Mouse (Mus musculus): Measurements from ENCODE around the gene Cysltr2. TPM values are rescaled to one million over a fixed set of nuclear protein-coding genes. Genes with fewer than 3 reads are reported as not detected.

The Cysltr2 gene
- polyA plus RNA-seq (2014; fragmentation: Nextera tagmentation; extraction: Ambion mirVana): not detected in 2 replicates

DNA sequence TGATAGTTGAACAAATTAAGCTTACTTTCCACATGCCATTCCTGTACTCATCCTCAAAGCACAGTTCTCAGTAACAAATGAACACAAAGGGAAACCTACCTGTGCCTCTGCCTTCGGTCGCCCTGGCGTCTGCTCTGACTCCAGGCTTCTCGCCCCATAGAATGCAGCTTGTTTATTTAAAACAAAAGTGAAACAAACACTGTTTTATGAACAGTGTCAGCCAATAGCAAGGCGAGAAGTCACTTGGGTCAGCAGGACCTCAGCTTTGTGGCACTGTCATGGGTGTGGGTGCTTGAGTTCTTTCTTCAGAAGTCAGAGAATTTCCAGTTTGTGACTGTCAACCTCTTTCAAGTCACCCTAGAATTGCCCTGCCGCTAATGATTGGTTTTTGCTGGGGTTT is at the start of gene Cysltr2:
Gene Cysltr2 (minus strand): TSS at position 178 of the 400 bp plus-strand sequence.
- Histone ChIP-seq H3K27ac (replicated peaks; ENCODE audit: low read depth, low read length) (no peak within 1 kb of the TSS), H3K9ac (replicated peaks; ENCODE audit: low read length) (no peak within 1 kb of the TSS), H3K36me3 (replicated peaks; ENCODE audit: control insufficient read depth, insufficient read depth, low read depth, low read length) (no peaks in the 10 kb centered on the region), H3K9me3 (replicated peaks; ENCODE audit: control insufficient read depth, low read length) (no peaks in the 10 kb centered on the region), H3K27me3 (ENCODE audit: control insufficient read depth, insufficient read depth, low read length) (no peaks in the 10 kb centered on the region), H3K4me1 (ENCODE audit: control insufficient read depth, insufficient read depth, low read length) (no peaks in the 10 kb centered on the region), H3K4me3 (ENCODE audit: low read depth, low read length) (no peak within 1 kb of the TSS), H3K4me2 (ENCODE audit: low read depth, low read length) (no peak within 1 kb of the TSS)
- DNase-seq (ENCODE audit: low spot score) (no peak), ATAC-seq (replicated peaks; ENCODE audit: insufficient number of reproducible peaks, low FRiP score, low TSS enrichment, low read depth) (no peak)
- WGBS: 63% methylated on average over 6 of the region's 6 CpGs

DNA sequence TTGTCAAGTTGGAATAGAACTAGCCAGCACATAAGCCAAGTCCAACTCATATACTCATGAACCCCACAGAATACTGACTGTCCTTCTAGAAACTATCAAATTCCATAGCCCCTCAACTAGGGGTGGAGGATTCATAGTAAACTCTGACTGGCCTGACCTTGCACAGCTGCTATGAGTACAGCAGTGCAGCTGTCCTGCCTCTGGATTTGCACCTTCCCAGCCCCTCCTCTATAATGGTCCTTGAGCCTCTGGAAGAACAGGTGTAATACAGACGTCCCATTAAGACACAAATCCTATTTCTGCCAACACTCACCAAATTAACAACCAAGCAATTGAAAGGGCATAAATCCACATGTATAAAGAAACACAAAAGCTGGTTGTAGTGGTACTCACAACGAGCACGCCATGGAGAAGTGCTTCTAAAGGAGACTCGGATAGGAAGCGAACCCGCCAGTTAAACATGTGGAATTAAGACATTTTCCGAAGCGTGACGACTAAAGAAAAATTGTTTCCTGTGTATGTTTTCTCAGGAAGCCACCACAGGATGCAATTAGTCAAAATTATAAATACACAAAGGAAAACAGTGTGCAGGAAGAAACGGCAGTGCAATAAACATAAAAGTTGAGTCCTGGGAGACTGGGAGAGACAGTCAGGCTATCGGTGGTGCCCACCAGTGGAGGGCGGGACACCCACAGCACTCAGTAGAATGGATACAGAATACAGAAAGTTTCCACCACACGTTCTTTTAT is 46.1 kb upstream of the Cysltr2 start:
- Histone ChIP-seq H3K4me1 (ENCODE audit: control insufficient read depth, insufficient read depth, low read length) (no peaks in the 10 kb centered on the region), H3K36me3 (replicated peaks; ENCODE audit: control insufficient read depth, insufficient read depth, low read depth, low read length) (no peaks in the 10 kb centered on the region), H3K9ac (replicated peaks; ENCODE audit: low read length) (no peak overlapping the region), H3K27me3 (ENCODE audit: control insufficient read depth, insufficient read depth, low read length) (no peaks in the 10 kb centered on the region), H3K4me2 (ENCODE audit: low read depth, low read length) (no peak overlapping the region), H3K4me3 (ENCODE audit: low read depth, low read length) (no peak overlapping the region), H3K9me3 (replicated peaks; ENCODE audit: control insufficient read depth, low read length) (no peaks in the 10 kb centered on the region), H3K27ac (replicated peaks; ENCODE audit: low read depth, low read length) (no peak overlapping the region)
- ATAC-seq (replicated peaks; ENCODE audit: insufficient number of reproducible peaks, low FRiP score, low TSS enrichment, low read depth) (no peak), DNase-seq (ENCODE audit: low spot score) (no peak)
- 61% methylated on average over 13 of the region's 13 CpGs for WGBS

DNA sequence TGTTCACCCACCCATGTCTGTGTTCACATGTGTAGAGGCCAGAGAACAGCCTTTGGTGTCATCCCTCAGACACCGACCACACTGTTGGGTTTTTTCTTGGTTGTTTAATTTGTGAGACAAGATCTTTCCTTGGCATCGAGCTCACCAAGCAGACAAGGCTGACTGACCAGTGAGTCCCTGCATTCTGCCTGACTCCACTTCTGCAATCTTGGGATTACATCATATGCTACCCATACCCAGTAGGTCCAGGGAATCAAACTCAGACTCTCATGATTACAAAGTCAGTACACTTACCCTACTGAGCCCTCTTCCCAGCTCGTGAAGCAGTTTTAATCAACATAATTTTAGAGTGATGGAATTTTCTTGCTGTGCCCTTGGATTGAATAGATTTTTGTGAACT is 44.0 kb upstream of the Cysltr2 start:
- no peak for DNase-seq (ENCODE audit: low spot score)
- whole genome bisulfite sequencing: 80% methylated on average over 3 of the region's 3 CpGs

DNA sequence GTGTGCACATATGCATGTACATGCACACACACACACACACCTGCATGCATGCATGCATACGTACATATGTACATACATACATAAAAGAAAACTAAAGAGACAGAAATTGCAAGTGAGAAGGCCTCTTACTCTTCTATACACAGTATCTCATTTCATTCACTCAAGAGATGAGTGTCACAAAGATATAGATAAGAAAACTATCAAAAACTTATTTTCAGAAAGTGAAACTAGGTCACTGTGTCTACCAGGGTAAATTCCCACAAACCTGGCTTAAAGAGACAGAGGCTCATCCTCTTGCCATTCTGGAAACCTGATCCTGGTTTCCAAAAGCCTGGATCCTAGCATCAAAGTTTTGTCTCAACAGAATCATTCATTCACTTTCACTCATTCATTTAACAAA is 39.3 kb upstream of the Cysltr2 start:
- Histone ChIP-seq H3K4me1 (ENCODE audit: control insufficient read depth, insufficient read depth, low read length) (no peaks in the 10 kb centered on the region), H3K36me3 (replicated peaks; ENCODE audit: control insufficient read depth, insufficient read depth, low read depth, low read length) (no peaks in the 10 kb centered on the region), H3K9ac (replicated peaks; ENCODE audit: low read length) (no peak overlapping the region), H3K27ac (replicated peaks; ENCODE audit: low read depth, low read length) (no peak overlapping the region), H3K9me3 (replicated peaks; ENCODE audit: control insufficient read depth, low read length) (no peaks in the 10 kb centered on the region), H3K4me3 (ENCODE audit: low read depth, low read length) (no peak overlapping the region), H3K4me2 (ENCODE audit: low read depth, low read length) (no peak overlapping the region), H3K27me3 (ENCODE audit: control insufficient read depth, insufficient read depth, low read length) (no peaks in the 10 kb centered on the region)
- DNase-seq (ENCODE audit: low spot score) (no peak), ATAC-seq (replicated peaks; ENCODE audit: insufficient number of reproducible peaks, low FRiP score, low TSS enrichment, low read depth) (no peak)
- 88% methylated on average over 1 of the region's 1 CpGs for WGBS

More for the DNA sequence above, 44.0 kb upstream of the Cysltr2 start:
- no peak for ATAC-seq (replicated peaks; ENCODE audit: insufficient number of reproducible peaks, low FRiP score, low TSS enrichment, low read depth)
- Histone ChIP-seq H3K4me3 (ENCODE audit: low read depth, low read length) (no peak overlapping the region), H3K4me2 (ENCODE audit: low read depth, low read length) (no peak overlapping the region), H3K4me1 (ENCODE audit: control insufficient read depth, insufficient read depth, low read length) (no peaks in the 10 kb centered on the region), H3K9ac (replicated peaks; ENCODE audit: low read length) (no peak overlapping the region), H3K9me3 (replicated peaks; ENCODE audit: control insufficient read depth, low read length) (no peaks in the 10 kb centered on the region), H3K27ac (replicated peaks; ENCODE audit: low read depth, low read length) (no peak overlapping the region), H3K27me3 (ENCODE audit: control insufficient read depth, insufficient read depth, low read length) (no peaks in the 10 kb centered on the region), H3K36me3 (replicated peaks; ENCODE audit: control insufficient read depth, insufficient read depth, low read depth, low read length) (no peaks in the 10 kb centered on the region)

DNA sequence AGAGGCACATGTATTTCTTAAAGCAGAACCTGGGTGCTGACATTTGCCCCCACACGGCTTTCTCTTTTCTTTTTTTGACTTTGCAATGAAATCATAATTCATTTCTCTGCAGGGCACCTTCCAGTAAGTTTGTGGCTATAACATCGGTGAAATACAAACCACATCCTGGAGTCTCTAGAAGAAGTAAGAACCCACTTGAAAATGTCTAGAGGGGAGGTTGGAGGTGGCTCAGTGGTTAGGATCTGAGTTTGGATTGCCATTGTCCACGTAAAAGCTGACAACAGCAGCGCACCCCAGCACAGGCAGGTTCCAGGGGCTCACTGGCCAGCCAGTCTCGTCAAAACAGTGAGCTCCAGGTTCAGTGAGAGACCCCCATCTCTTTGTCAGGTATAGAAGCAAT is 38.8 kb upstream of the Cysltr2 start:
- ATAC-seq (replicated peaks; ENCODE audit: insufficient number of reproducible peaks, low FRiP score, low TSS enrichment, low read depth) (no peak), DNase-seq (ENCODE audit: low spot score) (no peak)
- Histone ChIP-seq H3K4me1 (ENCODE audit: control insufficient read depth, insufficient read depth, low read length) (no peaks in the 10 kb centered on the region), H3K36me3 (replicated peaks; ENCODE audit: control insufficient read depth, insufficient read depth, low read depth, low read length) (no peaks in the 10 kb centered on the region), H3K9ac (replicated peaks; ENCODE audit: low read length) (no peak overlapping the region), H3K4me2 (ENCODE audit: low read depth, low read length) (no peak overlapping the region), H3K27me3 (ENCODE audit: control insufficient read depth, insufficient read depth, low read length) (no peaks in the 10 kb centered on the region), H3K27ac (replicated peaks; ENCODE audit: low read depth, low read length) (no peak overlapping the region), H3K9me3 (replicated peaks; ENCODE audit: control insufficient read depth, low read length) (no peaks in the 10 kb centered on the region), H3K4me3 (ENCODE audit: low read depth, low read length) (no peak overlapping the region)
- WGBS: 88% methylated on average over 5 of the region's 5 CpGs

DNA sequence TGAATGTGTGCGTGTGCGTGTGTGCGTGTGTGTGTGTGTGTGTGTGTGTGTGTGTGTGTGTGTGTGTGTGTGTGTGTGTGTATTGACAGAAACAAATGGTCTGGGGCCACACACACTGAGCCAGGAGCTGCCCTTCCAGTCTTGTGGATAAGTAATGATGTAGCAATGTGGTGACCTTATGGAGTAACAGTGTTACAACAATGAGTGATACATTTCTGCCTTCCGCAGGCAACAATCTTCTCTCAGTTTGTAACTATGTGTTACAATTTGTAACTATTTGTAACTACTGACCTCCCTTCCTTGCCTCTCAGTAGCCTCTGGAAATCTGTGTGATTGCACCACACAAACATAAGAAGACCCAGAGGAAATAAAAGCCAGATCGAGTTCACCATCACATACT is 38.3 kb upstream of the Cysltr2 start:
- Histone ChIP-seq H3K9me3 (replicated peaks; ENCODE audit: control insufficient read depth, low read length) (no peaks in the 10 kb centered on the region), H3K36me3 (replicated peaks; ENCODE audit: control insufficient read depth, insufficient read depth, low read depth, low read length) (no peaks in the 10 kb centered on the region), H3K9ac (replicated peaks; ENCODE audit: low read length) (no peak overlapping the region), H3K4me2 (ENCODE audit: low read depth, low read length) (no peak overlapping the region), H3K27ac (replicated peaks; ENCODE audit: low read depth, low read length) (no peak overlapping the region), H3K27me3 (ENCODE audit: control insufficient read depth, insufficient read depth, low read length) (no peaks in the 10 kb centered on the region), H3K4me1 (ENCODE audit: control insufficient read depth, insufficient read depth, low read length) (no peaks in the 10 kb centered on the region), H3K4me3 (ENCODE audit: low read depth, low read length) (no peak overlapping the region)
- DNase-seq (ENCODE audit: low spot score) (no peak), ATAC-seq (replicated peaks; ENCODE audit: insufficient number of reproducible peaks, low FRiP score, low TSS enrichment, low read depth) (no peak)
- WGBS: 84% methylated on average over 5 of the region's 5 CpGs

DNA sequence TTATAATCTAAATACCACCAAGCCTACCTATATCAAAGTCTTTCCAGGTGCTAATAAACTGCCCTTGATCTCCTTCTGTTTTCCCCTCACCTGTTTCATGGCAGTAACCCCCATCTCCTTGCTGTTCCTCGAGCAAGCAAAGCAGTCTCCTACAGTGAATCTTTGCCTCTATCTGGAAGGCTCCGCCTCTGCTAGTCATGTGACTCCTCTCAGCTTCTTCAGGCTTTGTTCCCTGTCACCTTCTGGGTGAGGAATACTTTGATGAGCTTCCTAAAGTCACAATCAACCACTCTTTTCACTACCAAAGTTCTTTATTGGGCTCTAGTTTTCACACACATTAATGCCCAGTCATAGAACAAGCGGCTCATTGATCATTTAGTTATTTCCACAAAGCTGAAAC is 37.5 kb upstream of the Cysltr2 start:
- 64% methylated on average over 3 of the region's 3 CpGs for WGBS
- H3K27me3 ChIP-seq (ENCODE audit: control insufficient read depth, insufficient read depth, low read length): no peaks in the 10 kb centered on the region
- no peaks in the 10 kb centered on the region for H3K36me3 ChIP-seq (replicated peaks; ENCODE audit: control insufficient read depth, insufficient read depth, low read depth, low read length)
- H3K27ac ChIP-seq (replicated peaks; ENCODE audit: low read depth, low read length): no peak overlapping the region
- ATAC-seq (replicated peaks; ENCODE audit: insufficient number of reproducible peaks, low FRiP score, low TSS enrichment, low read depth) (no peak), DNase-seq (ENCODE audit: low spot score) (no peak)
- no peaks in the 10 kb centered on the region for H3K4me1 ChIP-seq (ENCODE audit: control insufficient read depth, insufficient read depth, low read length)
- H3K4me3 ChIP-seq (ENCODE audit: low read depth, low read length): no peak overlapping the region
- no peak overlapping the region for H3K4me2 ChIP-seq (ENCODE audit: low read depth, low read length)
- H3K9ac ChIP-seq (replicated peaks; ENCODE audit: low read length): no peak overlapping the region
- H3K9me3 ChIP-seq (replicated peaks; ENCODE audit: control insufficient read depth, low read length): no peaks in the 10 kb centered on the region

DNA sequence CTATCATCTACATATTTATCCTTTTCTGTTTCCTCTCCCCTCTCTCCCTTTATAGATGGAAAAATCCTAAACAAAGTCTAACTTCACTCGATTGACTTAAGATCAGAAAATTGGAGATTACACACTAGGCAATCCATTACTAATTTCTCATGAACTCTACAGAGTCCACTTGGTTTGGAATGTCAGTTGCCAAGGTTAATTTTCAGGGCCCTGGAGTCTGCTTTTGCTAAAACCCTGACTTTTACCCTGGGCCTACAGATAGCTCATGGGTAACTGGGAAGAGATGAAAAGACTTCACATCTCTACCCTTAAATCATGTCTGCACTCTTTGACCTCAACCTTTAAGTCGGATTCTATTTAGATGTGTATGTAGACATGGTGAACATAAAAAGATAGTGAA is 34.6 kb upstream of the Cysltr2 start:
- H3K4me1 ChIP-seq (ENCODE audit: control insufficient read depth, insufficient read depth, low read length): no peaks in the 10 kb centered on the region
- H3K9me3 ChIP-seq (replicated peaks; ENCODE audit: control insufficient read depth, low read length): no peaks in the 10 kb centered on the region
- no peak for DNase-seq (ENCODE audit: low spot score)
- H3K4me3 ChIP-seq (ENCODE audit: low read depth, low read length): no peak overlapping the region
- no peak overlapping the region for H3K27ac ChIP-seq (replicated peaks; ENCODE audit: low read depth, low read length)
- ATAC-seq (replicated peaks; ENCODE audit: insufficient number of reproducible peaks, low FRiP score, low TSS enrichment, low read depth): no peak
- H3K9ac ChIP-seq (replicated peaks; ENCODE audit: low read length): no peak overlapping the region
- no peaks in the 10 kb centered on the region for H3K36me3 ChIP-seq (replicated peaks; ENCODE audit: control insufficient read depth, insufficient read depth, low read depth, low read length)
- H3K4me2 ChIP-seq (ENCODE audit: low read depth, low read length): no peak overlapping the region
- H3K27me3 ChIP-seq (ENCODE audit: control insufficient read depth, insufficient read depth, low read length): no peaks in the 10 kb centered on the region
- 85% methylated on average over 2 of the region's 2 CpGs for WGBS
